Mouse (Mus musculus): ENCODE results near the gene Tcf23. TPM values are rescaled to one million over a fixed set of nuclear protein-coding genes. Genes with fewer than 3 reads are reported as not detected.
"Not testable (repeated sequence)": the region's sequence is repeated elsewhere in the genome, so short reads cannot be mapped to it uniquely, and the experiment has no call there.

Gene Tcf23
- total RNA-seq, 2 experiments from 2014 or later = 0.07 to 0.21 TPM

- DNase-seq (ENCODE audit: low spot score) = no peak
Measured at GRCm38 (mm10) chr5:30994910-30995635, 26.6 kb downstream of the Tcf23 start.

GRCm38 (mm10) chr5:30998306-30998705 is 29.8 kb downstream of the Tcf23 start:
- DNase-seq (ENCODE audit: low spot score) = peak; percentile 30

GRCm38 (mm10) chr5:30999324-30999723 is 30.9 kb downstream of the Tcf23 start:
- DNase-seq (ENCODE audit: low spot score) = no peak

- no peak for DNase-seq (ENCODE audit: low spot score)
Measured at GRCm38 (mm10) chr5:31000122-31000521, 31.7 kb downstream of the Tcf23 start.

- DNase-seq (ENCODE audit: low spot score) = no peak
Measured at GRCm38 (mm10) chr5:31000993-31001392, 32.5 kb downstream of the Tcf23 start.

- no peak for DNase-seq (ENCODE audit: low spot score)
Measured at GRCm38 (mm10) chr5:31001560-31001959, 33.1 kb downstream of the Tcf23 start.

GRCm38 (mm10) chr5:31004184-31004583 is 35.7 kb downstream of the Tcf23 start:
- DNase-seq (ENCODE audit: low spot score) = peak; percentile 92

- DNase-seq (ENCODE audit: low spot score) = no peak
Measured at GRCm38 (mm10) chr5:31012737-31013136, 44.3 kb downstream of the Tcf23 start.

- no peak for DNase-seq (ENCODE audit: low spot score)
Measured at GRCm38 (mm10) chr5:31015913-31016312, 47.5 kb downstream of the Tcf23 start.

GRCm38 (mm10) chr5:31021790-31022189 is 53.3 kb downstream of the Tcf23 start:
- DNase-seq (ENCODE audit: low spot score) = not testable (repeated sequence)

- no peak for DNase-seq (ENCODE audit: low spot score)
Measured at GRCm38 (mm10) chr5:31022690-31023089, 54.2 kb downstream of the Tcf23 start.

- DNase-seq (ENCODE audit: low spot score) = no peak
Measured at GRCm38 (mm10) chr5:31023254-31023653, 54.8 kb downstream of the Tcf23 start.

- no peak for DNase-seq (ENCODE audit: low spot score)
Measured at GRCm38 (mm10) chr5:31024641-31025040, 56.2 kb downstream of the Tcf23 start.

Other genes starting within 250 kb of the Tcf23 start
- 10 to 100 TPM; 90.8 to 91.0 TPM for gene Mapre3, start 154.0 kb upstream of the Tcf23 start, total RNA-seq (2021)
- 10 to 100 TPM; 28.8 to 29.7 TPM for gene Tmem214, start 100.7 kb upstream of the Tcf23 start, total RNA-seq (2021)
- gene Agbl5, start 80.0 kb upstream of the Tcf23 start, total RNA-seq (2021) = 1 to 10 TPM; 2.1 to 3.4 TPM
- gene Ost4, start 60.9 kb upstream of the Tcf23 start, total RNA-seq (2021) = 100 to 1,000 TPM; 110 to 114 TPM
- gene Emilin1, start 55.3 kb upstream of the Tcf23 start, total RNA-seq (2021) = 1 to 10 TPM; 2.5 to 4.4 TPM
- 10 to 100 TPM; 36.5 to 36.6 TPM for gene Khk, start 47.2 kb upstream of the Tcf23 start, total RNA-seq (2021)
- gene Cgref1, start 23.1 kb upstream of the Tcf23 start, total RNA-seq (2021) = 1 to 10 TPM; 3.0 to 3.9 TPM
- 10 to 100 TPM; 70.5 to 78.2 TPM for gene Preb, start 8.3 kb upstream of the Tcf23 start, total RNA-seq (2021)
- gene Atraid, start 79.7 kb downstream of the Tcf23 start, total RNA-seq (2021) = 10 to 100 TPM; 45.3 to 45.4 TPM
- 1 to 10 TPM; 4.3 to 5.7 TPM for gene Slc5a6, start 80.3 kb downstream of the Tcf23 start, total RNA-seq (2021)
- 10 to 100 TPM; 21.0 to 24.9 TPM for gene Cad, start 86.1 kb downstream of the Tcf23 start, total RNA-seq (2021)
- not detected for gene Dnajc5g, start 137.6 kb downstream of the Tcf23 start, total RNA-seq (2021)
- under 1 TPM in 1 of 2 experiments, not detected in 1; 0.09 TPM for gene Slc30a3, start 139.6 kb downstream of the Tcf23 start, total RNA-seq (2021)
- gene Trim54, start 148.1 kb downstream of the Tcf23 start, total RNA-seq (2021) = 100 to 1,000 TPM; 438 to 512 TPM
- gene Ucn, start 170.2 kb downstream of the Tcf23 start, total RNA-seq (2021) = not detected
- gene Mpv17, start 185.6 kb downstream of the Tcf23 start, total RNA-seq (2021) = 10 to 100 TPM; 18.8 to 22.0 TPM
- gene Gm29609, start 211.2 kb downstream of the Tcf23 start, total RNA-seq (2021) = under 1 TPM; 0.28 to 0.50 TPM
- 10 to 100 TPM; 20.7 to 20.9 TPM for gene Gtf3c2, start 211.5 kb downstream of the Tcf23 start, total RNA-seq (2021)
- gene Snx17, start 224.6 kb downstream of the Tcf23 start, total RNA-seq (2021) = 10 to 100 TPM; 29.1 to 30.8 TPM
- gene Eif2b4, start 224.8 kb downstream of the Tcf23 start, total RNA-seq (2021) = 10 to 100 TPM; 42.9 to 46.8 TPM
- 1 to 10 TPM; 6.0 to 7.2 TPM for gene Zfp513, start 233.6 kb downstream of the Tcf23 start, total RNA-seq (2021)